Mouse (Mus musculus) urinary bladder, postnatal 0 days (tissue): ENCODE results near the gene Fmr1nb. TPM values are rescaled to one million over a fixed set of nuclear protein-coding genes. Genes with fewer than 3 reads are reported as not detected.

Source experiments
- polyA plus RNA-seq: library from polyadenylated mRNA; unstranded; fragments of >200 nt; fragmentation: Nextera tagmentation; extraction: Ambion mirVana; gene quantifications from 2 replicates; pipeline ENCODE4 v1.2.1, GENCODE M21; 2015

The Fmr1nb gene
- polyA plus RNA-seq: not detected in 2 replicates

DNA sequence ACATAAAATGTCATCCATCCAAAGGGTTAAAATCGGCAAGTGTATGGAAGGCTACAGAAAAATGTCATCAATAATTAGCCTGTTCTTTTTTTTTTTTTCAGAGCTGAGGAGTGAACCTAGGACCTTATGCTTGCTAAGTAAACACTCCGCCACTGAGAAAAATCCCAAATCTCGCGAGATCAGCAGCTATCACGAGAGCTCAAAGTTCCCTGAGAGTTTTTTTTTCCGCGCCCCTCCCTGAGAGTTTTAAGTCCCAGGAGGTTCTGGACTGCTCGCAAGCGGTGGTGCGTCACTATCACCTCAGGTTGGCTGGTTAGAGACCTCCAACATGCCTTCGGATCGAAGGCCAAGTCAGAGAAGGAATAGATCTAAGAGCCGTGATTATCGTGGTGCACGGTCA lies at the start of gene Fmr1nb:
Gene Fmr1nb, plus strand, starts transcription at position 234 of the 400 bp plus-strand sequence.

DNA sequence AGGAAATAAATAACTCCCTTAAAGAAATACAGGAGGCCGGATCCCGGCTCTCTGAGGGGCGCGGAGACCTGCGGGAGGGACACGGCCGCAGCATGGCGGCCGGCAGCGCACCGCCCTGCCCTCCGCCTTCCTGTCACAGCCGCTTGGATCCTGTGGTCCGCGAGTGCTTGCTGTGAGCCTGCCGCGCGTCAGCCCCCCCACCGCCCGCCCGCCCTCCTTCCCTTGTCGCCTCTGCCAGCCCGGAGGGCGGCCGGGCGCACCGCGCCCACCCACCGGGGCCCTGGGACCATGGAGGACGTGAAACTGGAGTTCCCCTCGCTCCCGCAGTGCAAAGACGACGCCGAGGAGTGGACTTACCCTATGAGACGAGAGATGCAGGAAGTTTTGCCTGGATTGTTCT lies 59.4 kb downstream of the Fmr1nb start, which contains the start of gene Gm14698:
Gene Gm14698, plus strand, starts transcription at position 35 of the 400 bp plus-strand sequence.

Other genes with a start within 250 kb of the Fmr1nb start
- 22.9 and 29.4 TPM in 2 replicates for gene Fmr1, start 83.3 kb upstream of the Fmr1nb start, polyA plus RNA-seq
- 3.3 and 3.9 TPM in 2 replicates for gene Gm14698, start 59.3 kb downstream of the Fmr1nb start, polyA plus RNA-seq
- gene Gm6812, start 131.2 kb downstream of the Fmr1nb start, polyA plus RNA-seq: not detected in 2 replicates